Mouse (Mus musculus): ENCODE data around the gene Traf2. TPM values are rescaled to one million over a fixed set of nuclear protein-coding genes. Genes with fewer than 3 reads are reported as not detected.

Traf2 gene
- polyA plus RNA-seq (2014; fragmentation: Illumina TruSeq; extraction: RNeasy Lipid Tissue Mini Kit (QIAGEN cat#74804); ENCODE audit: low read depth, low replicate concordance) = 13.2 TPM

DNA sequence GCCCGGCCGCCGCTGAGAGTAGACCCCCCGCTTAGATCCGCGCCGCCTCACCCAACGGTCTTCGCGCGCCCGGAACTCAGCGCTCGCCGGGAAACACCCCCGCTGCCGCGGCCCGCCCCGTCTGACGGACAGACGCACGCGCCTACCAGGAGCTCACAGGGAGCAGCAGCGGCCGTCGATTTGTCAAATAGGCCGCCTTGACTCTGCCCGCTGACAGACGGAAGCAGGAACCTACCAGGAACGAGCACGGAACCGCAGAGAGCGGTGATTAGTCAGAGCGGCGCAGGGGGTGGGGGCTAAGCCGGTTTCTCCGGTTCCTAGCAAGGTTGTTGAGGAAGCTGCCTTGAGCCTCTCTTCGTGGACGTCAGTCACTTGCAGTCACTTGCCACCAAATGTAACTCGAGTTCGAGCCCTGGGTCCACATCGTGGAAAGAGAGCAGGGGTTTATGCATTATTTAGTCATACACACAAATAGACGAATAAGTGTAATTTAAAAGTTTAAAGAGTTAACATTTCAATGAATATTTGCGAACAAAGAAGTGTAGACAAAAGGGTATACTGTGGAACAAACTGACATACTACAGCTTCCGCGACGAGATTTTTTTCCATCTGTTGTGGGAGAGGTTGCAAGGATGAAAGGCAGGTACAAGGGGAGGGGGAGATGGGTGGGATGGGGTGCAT is at the start of gene Traf2:
TSS of gene Traf2 (minus strand) at position 130 of the 681 bp plus-strand sequence.

DNA sequence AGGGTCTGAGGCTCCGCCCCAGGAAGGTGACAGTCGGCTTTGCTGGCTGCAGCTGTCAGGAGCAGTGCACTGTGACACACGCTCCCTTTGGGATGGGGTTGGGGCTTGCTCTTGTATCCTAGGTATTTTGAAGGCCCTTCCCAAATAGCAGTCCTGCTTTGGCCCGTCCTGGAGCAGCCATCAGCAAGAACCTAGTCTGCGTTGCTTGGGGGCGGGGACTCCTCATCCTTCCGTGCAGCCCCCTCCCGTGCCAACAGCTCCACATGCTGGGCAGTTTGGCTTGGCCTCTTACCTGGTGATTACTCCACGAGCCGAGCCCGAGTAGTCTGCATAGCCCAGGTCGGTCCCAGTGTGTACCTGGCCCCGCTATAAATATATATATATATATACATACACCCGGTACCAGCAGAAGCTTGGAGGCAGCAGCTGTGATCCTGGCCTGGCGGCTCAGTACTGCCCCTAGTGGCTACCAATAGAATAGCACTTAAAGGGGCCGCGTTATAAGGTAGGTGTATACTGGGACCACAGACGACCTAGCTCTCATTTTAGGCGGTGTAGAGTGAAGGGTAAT is 34.6 kb upstream of the Traf2 start, which contains the start of gene Ajm1:
TSS of gene Ajm1 (minus strand) at position 464 of the 571 bp plus-strand sequence.

DNA sequence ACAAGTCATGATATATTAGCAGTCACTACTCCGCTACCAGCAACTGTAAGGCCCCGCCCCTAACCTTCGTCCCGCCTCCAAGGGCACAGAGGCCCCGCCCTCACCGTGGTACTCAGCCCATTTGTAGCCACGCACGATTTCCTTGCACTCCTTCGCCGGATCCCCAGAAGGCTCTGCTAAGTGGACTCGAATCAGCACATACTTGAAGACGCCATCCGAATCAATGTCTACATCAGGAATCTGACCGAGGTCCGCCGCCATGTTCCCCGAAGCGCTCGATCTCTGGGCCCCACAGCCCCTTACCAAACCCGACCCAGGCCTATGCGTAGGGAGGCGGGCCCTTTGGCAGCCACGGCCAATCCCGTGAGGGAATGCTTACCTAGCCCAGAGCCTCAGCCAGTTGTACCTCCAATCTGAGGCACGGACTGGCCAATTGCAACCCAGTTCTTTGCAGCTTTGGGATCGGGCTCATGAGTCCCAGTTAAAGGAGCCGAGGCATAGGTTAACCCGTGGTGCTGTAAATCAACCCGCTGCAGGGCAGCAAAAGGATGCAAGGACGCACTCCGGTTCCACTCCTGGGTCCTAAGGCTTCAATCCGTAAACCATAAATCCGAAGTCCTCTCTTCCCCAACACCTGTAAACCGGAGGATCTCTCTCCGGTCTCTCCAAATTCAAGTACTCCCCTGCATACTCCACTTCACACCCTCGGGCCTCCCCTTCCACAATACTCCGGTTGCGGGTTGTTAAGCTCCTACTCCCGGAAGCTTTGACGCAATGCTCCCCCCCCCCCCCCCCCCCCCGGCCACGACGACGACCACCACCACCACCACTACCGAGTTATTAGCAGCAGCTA is 28.1 kb upstream of the Traf2 start, which contains the start of the genes Mamdc4 and Phpt1:
TSS of gene Mamdc4 (minus strand) at position 267 of the 853 bp plus-strand sequence.
TSS of gene Phpt1 (minus strand) at position 646 of the 853 bp plus-strand sequence.

DNA sequence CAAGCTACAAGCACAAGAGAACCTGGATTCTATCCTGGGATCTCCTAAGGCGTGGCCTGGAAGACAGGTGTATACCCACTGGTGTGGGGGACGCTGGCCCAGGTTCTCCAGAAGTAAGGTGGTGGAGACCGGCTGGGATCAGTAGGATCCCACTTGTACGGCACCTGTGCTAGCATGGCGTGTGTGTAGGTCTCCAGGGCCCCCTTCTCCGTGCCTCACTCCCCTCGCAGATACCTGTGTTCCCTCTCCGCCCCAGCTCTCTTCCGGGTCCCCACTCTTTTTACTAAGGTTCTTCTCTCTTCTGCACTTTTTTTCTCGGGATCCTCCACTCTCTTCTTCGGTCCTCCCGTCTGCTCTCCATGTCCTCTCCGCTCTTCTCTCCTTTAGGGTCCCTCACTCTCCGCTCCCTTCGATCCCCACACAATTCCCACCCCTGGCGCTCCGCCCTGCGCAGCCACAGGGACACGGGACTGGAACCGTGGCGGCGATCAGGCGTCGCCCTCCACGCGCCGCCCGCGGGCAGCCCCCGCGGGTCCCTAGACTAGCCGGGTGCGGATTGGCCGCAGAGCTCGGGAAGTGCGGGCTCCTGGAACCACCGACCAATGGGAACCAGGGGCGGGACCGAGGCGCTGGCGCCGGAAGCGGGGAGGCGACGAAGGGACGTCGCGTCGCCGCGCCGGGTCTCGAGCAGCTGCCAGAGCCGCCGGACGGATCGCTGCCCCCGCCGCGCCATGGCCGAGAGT is 10.7 kb upstream of the Traf2 start, which contains the start of gene Edf1:
TSS of gene Edf1 (plus strand) at position 627 of the 743 bp plus-strand sequence.

DNA sequence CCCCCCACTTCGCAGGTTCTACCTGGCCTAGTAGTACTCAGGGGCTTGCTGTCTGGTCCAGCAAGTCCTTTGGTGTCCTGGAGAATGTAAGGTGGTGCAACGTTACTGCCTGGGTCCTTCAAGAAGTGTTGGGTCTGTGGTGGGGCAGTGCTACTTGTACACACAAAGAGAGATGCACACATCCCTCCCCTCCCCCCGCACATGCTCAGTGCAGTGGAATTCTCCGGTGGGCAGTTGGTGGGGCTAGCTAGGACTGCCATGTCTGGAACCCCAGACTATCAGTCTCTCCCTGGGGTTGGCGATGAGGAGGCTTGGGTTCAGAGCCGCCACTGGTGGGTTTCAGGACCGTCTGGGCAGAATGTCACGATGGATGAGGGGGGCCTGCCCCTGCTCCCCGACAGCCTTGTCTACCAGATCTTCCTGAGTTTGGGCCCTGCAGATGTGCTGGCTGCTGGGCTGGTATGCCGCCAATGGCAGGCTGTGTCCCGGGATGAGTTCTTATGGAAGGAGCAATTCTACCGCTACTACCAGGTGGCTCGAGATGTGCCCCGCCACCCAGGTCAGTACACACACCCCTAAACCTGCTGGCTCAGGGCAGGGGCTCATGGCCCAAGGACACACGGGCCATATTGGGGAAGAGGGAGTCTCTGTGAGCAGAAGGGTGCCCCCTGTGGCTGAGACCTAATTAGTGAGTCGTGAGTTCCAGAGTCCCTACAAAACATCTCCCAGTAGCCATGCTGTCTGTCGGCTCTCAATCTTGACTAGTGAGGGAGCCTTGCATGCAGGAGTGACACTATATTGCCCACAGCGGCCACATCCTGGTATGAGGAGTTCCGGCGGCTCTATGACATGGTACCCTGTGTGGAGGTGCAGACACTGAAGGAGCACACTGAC is 44.9 kb downstream of the Traf2 start, which contains the start of gene C8g:
TSS of gene C8g (minus strand) at position 127 of the 894 bp plus-strand sequence.

DNA sequence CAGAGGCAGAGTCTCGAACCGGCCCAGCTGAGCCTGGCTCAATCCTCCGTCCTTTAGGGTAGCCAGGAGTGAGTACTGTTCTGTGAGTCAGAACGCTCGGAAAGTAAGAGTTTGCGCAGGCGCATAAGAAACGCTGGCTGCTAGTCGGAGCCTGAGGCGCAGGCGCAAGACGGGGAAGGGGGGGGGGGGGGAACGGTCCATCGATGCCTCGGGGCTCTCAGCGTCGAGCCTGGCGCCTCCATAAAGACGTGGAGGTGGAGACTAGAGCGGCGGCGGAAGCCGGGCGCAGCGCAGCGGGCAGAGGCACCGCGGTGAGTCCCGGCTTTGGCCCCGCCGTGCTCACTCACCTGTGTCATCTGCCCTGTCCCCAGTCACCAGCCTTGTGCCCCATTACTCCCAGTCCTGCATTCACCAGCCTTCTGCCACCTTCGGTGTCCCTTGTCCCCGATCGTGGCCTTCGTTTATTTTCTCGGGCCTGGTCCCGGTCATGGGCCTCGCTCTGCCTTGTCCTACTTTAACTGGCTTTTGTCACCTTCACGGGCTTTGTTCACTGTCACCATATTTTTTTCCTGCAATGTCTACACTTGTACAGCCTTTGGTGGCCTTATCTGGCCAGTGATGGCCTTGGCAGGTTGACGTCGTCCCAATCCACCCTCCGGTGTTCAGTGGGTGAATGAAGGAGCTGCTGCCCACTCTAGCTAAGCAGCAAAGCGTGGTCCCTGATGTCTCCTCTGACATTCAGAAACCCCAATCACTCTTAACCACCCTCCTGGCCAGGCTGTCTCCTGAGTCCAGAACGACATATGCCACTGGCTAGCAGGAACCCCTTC is 45.9 kb downstream of the Traf2 start, which contains the start of gene Fbxw5:
TSS of gene Fbxw5 (plus strand) at position 175 of the 830 bp plus-strand sequence.

DNA sequence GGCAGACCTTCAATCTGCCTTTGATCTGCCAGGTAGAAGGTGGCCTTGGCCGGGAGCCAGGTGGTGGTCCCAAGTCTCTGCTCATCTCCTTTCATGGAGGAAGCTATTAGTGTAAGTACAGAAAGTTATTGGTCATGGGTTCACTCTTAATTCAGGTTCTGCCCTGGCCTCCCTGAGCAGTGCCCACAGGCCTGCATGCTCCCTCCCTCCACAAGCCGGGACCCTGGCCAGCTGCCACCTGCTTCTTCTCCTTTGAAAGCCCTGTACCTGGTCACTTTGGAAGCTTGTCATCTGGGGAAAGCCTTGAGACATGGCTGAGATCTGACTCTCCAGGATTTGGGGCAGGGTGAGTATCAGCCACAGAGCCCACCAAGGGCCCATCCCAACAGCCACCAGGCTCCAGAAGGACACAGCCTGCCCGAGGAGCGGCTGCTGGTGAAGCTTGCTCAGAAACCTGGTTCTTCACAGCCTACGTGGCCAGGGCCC is 53.2 kb downstream of the Traf2 start, which contains the start of gene Lcn12:
TSS of gene Lcn12 (minus strand) at position 436 of the 486 bp plus-strand sequence.

DNA sequence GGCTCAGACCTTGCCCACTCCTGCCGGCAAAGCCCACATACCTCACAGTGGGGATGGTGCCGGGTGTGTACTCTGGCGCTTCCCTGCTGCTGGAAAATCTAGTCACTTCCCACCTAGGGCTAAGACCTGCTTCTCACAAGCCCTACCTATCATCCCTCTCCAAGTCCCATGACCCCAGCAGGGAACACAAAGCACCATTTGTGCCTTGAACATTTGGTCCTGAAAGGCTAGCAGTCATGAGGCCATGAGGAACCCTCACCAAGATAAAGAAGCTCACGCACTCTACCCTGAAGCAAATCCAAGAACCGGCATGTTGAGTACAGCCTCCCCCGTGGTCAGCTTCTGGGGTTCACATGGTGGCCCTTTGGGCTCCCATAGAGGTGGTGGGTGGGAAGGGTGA is 76.8 kb downstream of the Traf2 start, which contains the start of gene Ptgds:
TSS of gene Ptgds (minus strand) at position 78 of the 400 bp plus-strand sequence.

Other genes starting within 250 kb of the Traf2 start
- not detected for gene Grin1, start 227.8 kb downstream of the Traf2 start, polyA plus RNA-seq (2014; fragmentation: Illumina TruSeq; extraction: RNeasy Lipid Tissue Mini Kit (QIAGEN cat#74804); ENCODE audit: low read depth, low replicate concordance)
- 21.4 TPM for gene Man1b1, start 214.6 kb downstream of the Traf2 start, polyA plus RNA-seq (2014; fragmentation: Illumina TruSeq; extraction: RNeasy Lipid Tissue Mini Kit (QIAGEN cat#74804); ENCODE audit: low read depth, low replicate concordance)
- gene Dpp7, start 190.6 kb downstream of the Traf2 start, polyA plus RNA-seq (2014; fragmentation: Illumina TruSeq; extraction: RNeasy Lipid Tissue Mini Kit (QIAGEN cat#74804); ENCODE audit: low read depth, low replicate concordance) = 6.7 TPM
- 8.8 TPM for gene Uap1l1, start 181.3 kb downstream of the Traf2 start, polyA plus RNA-seq (2014; fragmentation: Illumina TruSeq; extraction: RNeasy Lipid Tissue Mini Kit (QIAGEN cat#74804); ENCODE audit: low read depth, low replicate concordance)
- gene Sapcd2, start 174.6 kb downstream of the Traf2 start, polyA plus RNA-seq (2014; fragmentation: Illumina TruSeq; extraction: RNeasy Lipid Tissue Mini Kit (QIAGEN cat#74804); ENCODE audit: low read depth, low replicate concordance) = not detected
- 16.2 TPM for gene Entpd2, start 151.1 kb downstream of the Traf2 start, polyA plus RNA-seq (2014; fragmentation: Illumina TruSeq; extraction: RNeasy Lipid Tissue Mini Kit (QIAGEN cat#74804); ENCODE audit: low read depth, low replicate concordance)
- gene Npdc1, start 147.6 kb downstream of the Traf2 start, polyA plus RNA-seq (2014; fragmentation: Illumina TruSeq; extraction: RNeasy Lipid Tissue Mini Kit (QIAGEN cat#74804); ENCODE audit: low read depth, low replicate concordance) = 36.7 TPM
- gene Fut7, start 123.7 kb downstream of the Traf2 start, polyA plus RNA-seq (2014; fragmentation: Illumina TruSeq; extraction: RNeasy Lipid Tissue Mini Kit (QIAGEN cat#74804); ENCODE audit: low read depth, low replicate concordance) = not detected
- gene Abca2, start 118.2 kb downstream of the Traf2 start, polyA plus RNA-seq (2014; fragmentation: Illumina TruSeq; extraction: RNeasy Lipid Tissue Mini Kit (QIAGEN cat#74804); ENCODE audit: low read depth, low replicate concordance) = 33.3 TPM
- 1.3 TPM for gene Clic3, start 90.1 kb downstream of the Traf2 start, polyA plus RNA-seq (2014; fragmentation: Illumina TruSeq; extraction: RNeasy Lipid Tissue Mini Kit (QIAGEN cat#74804); ENCODE audit: low read depth, low replicate concordance)
- gene Paxx, start 85.8 kb downstream of the Traf2 start, polyA plus RNA-seq (2014; fragmentation: Illumina TruSeq; extraction: RNeasy Lipid Tissue Mini Kit (QIAGEN cat#74804); ENCODE audit: low read depth, low replicate concordance) = 27.9 TPM
- 1,706 TPM for gene Ptgds, start 76.9 kb downstream of the Traf2 start, polyA plus RNA-seq (2014; fragmentation: Illumina TruSeq; extraction: RNeasy Lipid Tissue Mini Kit (QIAGEN cat#74804); ENCODE audit: low read depth, low replicate concordance)
- gene Lcn12, start 53.0 kb downstream of the Traf2 start, polyA plus RNA-seq (2014; fragmentation: Illumina TruSeq; extraction: RNeasy Lipid Tissue Mini Kit (QIAGEN cat#74804); ENCODE audit: low read depth, low replicate concordance) = not detected
- gene Fbxw5, start 46.2 kb downstream of the Traf2 start, polyA plus RNA-seq (2014; fragmentation: Illumina TruSeq; extraction: RNeasy Lipid Tissue Mini Kit (QIAGEN cat#74804); ENCODE audit: low read depth, low replicate concordance) = 77.7 TPM
- 4.2 TPM for gene C8g, start 45.2 kb downstream of the Traf2 start, polyA plus RNA-seq (2014; fragmentation: Illumina TruSeq; extraction: RNeasy Lipid Tissue Mini Kit (QIAGEN cat#74804); ENCODE audit: low read depth, low replicate concordance)
- 280 TPM for gene Edf1, start 10.9 kb upstream of the Traf2 start, polyA plus RNA-seq (2014; fragmentation: Illumina TruSeq; extraction: RNeasy Lipid Tissue Mini Kit (QIAGEN cat#74804); ENCODE audit: low read depth, low replicate concordance)
- 1.7 TPM for gene Mamdc4, start 27.9 kb upstream of the Traf2 start, polyA plus RNA-seq (2014; fragmentation: Illumina TruSeq; extraction: RNeasy Lipid Tissue Mini Kit (QIAGEN cat#74804); ENCODE audit: low read depth, low replicate concordance)
- 91.0 TPM for gene Phpt1, start 28.3 kb upstream of the Traf2 start, polyA plus RNA-seq (2014; fragmentation: Illumina TruSeq; extraction: RNeasy Lipid Tissue Mini Kit (QIAGEN cat#74804); ENCODE audit: low read depth, low replicate concordance)
- gene Ajm1, start 34.8 kb upstream of the Traf2 start, polyA plus RNA-seq (2014; fragmentation: Illumina TruSeq; extraction: RNeasy Lipid Tissue Mini Kit (QIAGEN cat#74804); ENCODE audit: low read depth, low replicate concordance) = 0.08 TPM
- 77.4 TPM for gene Rabl6, start 61.6 kb upstream of the Traf2 start, polyA plus RNA-seq (2014; fragmentation: Illumina TruSeq; extraction: RNeasy Lipid Tissue Mini Kit (QIAGEN cat#74804); ENCODE audit: low read depth, low replicate concordance)
- gene Ccdc183, start 70.7 kb upstream of the Traf2 start, polyA plus RNA-seq (2014; fragmentation: Illumina TruSeq; extraction: RNeasy Lipid Tissue Mini Kit (QIAGEN cat#74804); ENCODE audit: low read depth, low replicate concordance) = not detected
- 55.1 TPM for gene Tmem141, start 75.1 kb upstream of the Traf2 start, polyA plus RNA-seq (2014; fragmentation: Illumina TruSeq; extraction: RNeasy Lipid Tissue Mini Kit (QIAGEN cat#74804); ENCODE audit: low read depth, low replicate concordance)
- gene Fcna, start 81.1 kb upstream of the Traf2 start, polyA plus RNA-seq (2014; fragmentation: Illumina TruSeq; extraction: RNeasy Lipid Tissue Mini Kit (QIAGEN cat#74804); ENCODE audit: low read depth, low replicate concordance) = 4.1 TPM
- not detected for gene Lcn8, start 106.2 kb upstream of the Traf2 start, polyA plus RNA-seq (2014; fragmentation: Illumina TruSeq; extraction: RNeasy Lipid Tissue Mini Kit (QIAGEN cat#74804); ENCODE audit: low read depth, low replicate concordance)
- not detected for gene Lcn5, start 111.0 kb upstream of the Traf2 start, polyA plus RNA-seq (2014; fragmentation: Illumina TruSeq; extraction: RNeasy Lipid Tissue Mini Kit (QIAGEN cat#74804); ENCODE audit: low read depth, low replicate concordance)
- not detected for gene Lcn6, start 129.8 kb upstream of the Traf2 start, polyA plus RNA-seq (2014; fragmentation: Illumina TruSeq; extraction: RNeasy Lipid Tissue Mini Kit (QIAGEN cat#74804); ENCODE audit: low read depth, low replicate concordance)
- not detected for gene Lcn10, start 135.8 kb upstream of the Traf2 start, polyA plus RNA-seq (2014; fragmentation: Illumina TruSeq; extraction: RNeasy Lipid Tissue Mini Kit (QIAGEN cat#74804); ENCODE audit: low read depth, low replicate concordance)
- gene Obp2a, start 153.1 kb upstream of the Traf2 start, polyA plus RNA-seq (2014; fragmentation: Illumina TruSeq; extraction: RNeasy Lipid Tissue Mini Kit (QIAGEN cat#74804); ENCODE audit: low read depth, low replicate concordance) = not detected
- 16.2 TPM for gene Bmyc, start 159.8 kb upstream of the Traf2 start, polyA plus RNA-seq (2014; fragmentation: Illumina TruSeq; extraction: RNeasy Lipid Tissue Mini Kit (QIAGEN cat#74804); ENCODE audit: low read depth, low replicate concordance)
- not detected for gene Obp2b, start 190.1 kb upstream of the Traf2 start, polyA plus RNA-seq (2014; fragmentation: Illumina TruSeq; extraction: RNeasy Lipid Tissue Mini Kit (QIAGEN cat#74804); ENCODE audit: low read depth, low replicate concordance)
- not detected for gene Lcn3, start 218.6 kb upstream of the Traf2 start, polyA plus RNA-seq (2014; fragmentation: Illumina TruSeq; extraction: RNeasy Lipid Tissue Mini Kit (QIAGEN cat#74804); ENCODE audit: low read depth, low replicate concordance)
- not detected for gene Lcn11, start 230.1 kb upstream of the Traf2 start, polyA plus RNA-seq (2014; fragmentation: Illumina TruSeq; extraction: RNeasy Lipid Tissue Mini Kit (QIAGEN cat#74804); ENCODE audit: low read depth, low replicate concordance)
- not detected for gene Gm13539, start 235.3 kb upstream of the Traf2 start, polyA plus RNA-seq (2014; fragmentation: Illumina TruSeq; extraction: RNeasy Lipid Tissue Mini Kit (QIAGEN cat#74804); ENCODE audit: low read depth, low replicate concordance)

All from heart, adult 10 weeks (tissue).